Mouse (Mus musculus): ENCODE measurements around the gene Ifnl3. TPM values are rescaled to one million over a fixed set of nuclear protein-coding genes. Genes with fewer than 3 reads are reported as not detected.

Gene Ifnl3
- total and polyA plus RNA-seq, 3 experiments, result not detected

- Histone ChIP-seq H3K27me3 (ENCODE audit: control insufficient read depth in 1 of 2, insufficient read depth in 2 of 2, low read length in 2 of 2) (no peaks in the 10 kb centered on the region), H3K36me3 (ENCODE audit: control insufficient read depth in 1 of 2, insufficient read depth in 2 of 2, low read length in 2 of 2) (no peaks in the 10 kb centered on the region; a peak in 1 of 4 replicates), H3K27ac (ENCODE audit: control insufficient read depth, low read depth, low read length) (no peak overlapping the region), H3K9me3 (replicated peaks; ENCODE audit: insufficient read depth, low read length) (no peaks in the 10 kb centered on the region), H3K4me3 (ENCODE audit: control insufficient read depth in 1 of 2, insufficient read depth in 1 of 2, low read depth in 2 of 2, low read length in 2 of 2) (no peak overlapping the region), H3K79me2 (ENCODE audit: control insufficient read depth, insufficient read depth, low read length, poor library complexity) (no peaks in the 10 kb centered on the region), H3K4me1 (ENCODE audit: control insufficient read depth in 1 of 2, insufficient read depth in 2 of 2, low read length in 2 of 2) (no peaks in the 10 kb centered on the region), H3K9ac (ENCODE audit: control insufficient read depth, low read depth, low read length, poor library complexity, severe bottlenecking) (no peak overlapping the region)
- no peak for TF ChIP-seq UBTF (IDR thresholded peaks at IDR 0.05; ENCODE audit: borderline replicate concordance, insufficient read depth, low read depth, low read length)
- no peak for TF ChIP-seq JUND (IDR thresholded peaks at IDR 0.05; ENCODE audit: low read depth, low read length)
- TF ChIP-seq USF1 (IDR thresholded peaks at IDR 0.05; ENCODE audit: low read depth, low read length), result no peak
- TF ChIP-seq MEF2A (IDR thresholded peaks at IDR 0.05; ENCODE audit: extremely low read depth, insufficient replicate concordance, low read depth, low read length, poor library complexity, severe bottlenecking), result no peak
- no peak for TF ChIP-seq ETS1 (IDR thresholded peaks at IDR 0.05; ENCODE audit: low read depth, low read length)
- no peak for TF ChIP-seq MAFK (IDR thresholded peaks at IDR 0.05; ENCODE audit: borderline replicate concordance, low read depth, low read length)
- TF ChIP-seq CHD2 (IDR thresholded peaks at IDR 0.05; ENCODE audit: low read length), result no peak
- TF ChIP-seq SMC3 (IDR thresholded peaks at IDR 0.05; ENCODE audit: low read depth, low read length), result no peak
- no peak for TF ChIP-seq KAT2A (conservative IDR thresholded peaks at IDR 0.05; ENCODE audit: low read depth, low read length)
- TF ChIP-seq POLR2AphosphoS2 (IDR thresholded peaks at IDR 0.05; ENCODE audit: low read length), result no peak
- TF ChIP-seq NELFE (IDR thresholded peaks at IDR 0.05; ENCODE audit: low read depth, low read length), result no peak
- TF ChIP-seq USF2 (IDR thresholded peaks at IDR 0.05; ENCODE audit: borderline replicate concordance in 1 of 2, insufficient read depth in 1 of 2, low read depth in 1 of 2, low read length in 2 of 2), result no peak
- no peak for TF ChIP-seq EP300 (IDR thresholded peaks at IDR 0.05; ENCODE audit: low read depth in 1 of 2, low read length in 2 of 2)
- TF ChIP-seq MYC (IDR thresholded peaks at IDR 0.05; ENCODE audit: low read depth, low read length), result no peak
- no peak for TF ChIP-seq ZNF384 (IDR thresholded peaks at IDR 0.05; ENCODE audit: low read depth, low read length)
- no peak for TF ChIP-seq BHLHE40 (IDR thresholded peaks at IDR 0.05; ENCODE audit: borderline replicate concordance, low read depth, low read length)
- DNase-seq (ENCODE audit: low read depth, low spot score), result no peak
Observed at GRCm38 (mm10) chr7:28561967-28562366, 39.3 kb downstream of the Ifnl3 start.

DNA sequence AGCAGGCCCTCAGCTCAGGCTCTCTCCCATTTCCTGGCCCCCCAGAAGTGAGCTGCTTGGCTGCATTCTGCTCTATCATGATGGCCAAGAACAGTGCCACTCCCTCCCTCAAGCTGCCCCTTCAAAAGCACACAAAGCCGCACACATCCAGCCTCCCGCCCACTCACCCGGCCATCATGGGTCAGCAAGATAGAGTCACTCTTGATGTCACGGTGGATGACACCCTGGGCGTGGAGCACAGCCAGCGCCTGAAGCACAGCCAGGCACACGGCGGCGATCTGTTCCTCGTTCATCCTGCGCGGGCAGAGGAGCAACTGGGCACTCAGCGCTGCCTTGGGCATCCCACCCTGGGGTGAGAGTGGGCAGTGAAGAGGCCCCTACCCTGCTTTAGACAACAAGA lies 39.7 kb downstream of the Ifnl3 start:
- Histone ChIP-seq H3K27me3 (ENCODE audit: control insufficient read depth in 1 of 2, insufficient read depth in 2 of 2, low read length in 2 of 2) (no peaks in the 10 kb centered on the region), H3K4me3 (ENCODE audit: control insufficient read depth in 1 of 2, insufficient read depth in 1 of 2, low read depth in 2 of 2, low read length in 2 of 2) (no peak overlapping the region), H3K27ac (ENCODE audit: control insufficient read depth, low read depth, low read length) (no peak overlapping the region), H3K9me3 (replicated peaks; ENCODE audit: insufficient read depth, low read length) (no peaks in the 10 kb centered on the region), H3K79me2 (ENCODE audit: control insufficient read depth, insufficient read depth, low read length, poor library complexity) (no peaks in the 10 kb centered on the region), H3K36me3 (ENCODE audit: control insufficient read depth in 1 of 2, insufficient read depth in 2 of 2, low read length in 2 of 2) (no peaks in the 10 kb centered on the region; a peak in 1 of 4 replicates), H3K4me1 (ENCODE audit: control insufficient read depth in 1 of 2, insufficient read depth in 2 of 2, low read length in 2 of 2) (no peaks in the 10 kb centered on the region; a peak in 1 of 4 replicates), H3K9ac (ENCODE audit: control insufficient read depth, low read depth, low read length, poor library complexity, severe bottlenecking) (no peak overlapping the region)
- TF ChIP-seq POLR2AphosphoS5 (IDR thresholded peaks at IDR 0.05; ENCODE audit: borderline replicate concordance, low read depth, low read length) (no peak), RCOR1 (IDR thresholded peaks at IDR 0.05; ENCODE audit: low read depth, low read length) (no peak), ZKSCAN1 (IDR thresholded peaks at IDR 0.05; ENCODE audit: low read depth, low read length) (no peak), ZMIZ1 (IDR thresholded peaks at IDR 0.05; ENCODE audit: low read depth, low read length) (no peak), SMC3 (IDR thresholded peaks at IDR 0.05; ENCODE audit: low read depth, low read length) (no peak), USF1 (IDR thresholded peaks at IDR 0.05; ENCODE audit: low read depth, low read length) (no peak), CTCF (IDR thresholded peaks at IDR 0.05 in 2 of 3, conservative IDR thresholded peaks at IDR 0.05 in 1 of 3; ENCODE audit: control insufficient read depth in 1 of 3, insufficient read depth in 1 of 3, low read depth in 2 of 3, low read length in 3 of 3, poor library complexity in 1 of 3, severe bottlenecking in 1 of 3) (no peak), MXI1 (IDR thresholded peaks at IDR 0.05; ENCODE audit: low read depth, low read length) (no peak), CHD2 (IDR thresholded peaks at IDR 0.05; ENCODE audit: low read length) (no peak), NRF1 (IDR thresholded peaks at IDR 0.05; ENCODE audit: insufficient read depth, low read depth, low read length, poor library complexity, severe bottlenecking) (no peak), MAFK (IDR thresholded peaks at IDR 0.05; ENCODE audit: borderline replicate concordance, low read depth, low read length) (no peak), ZC3H11A (IDR thresholded peaks at IDR 0.05; ENCODE audit: low read depth, low read length) (no peak), MYC (IDR thresholded peaks at IDR 0.05; ENCODE audit: low read depth, low read length) (no peak), E2F4 (IDR thresholded peaks at IDR 0.05; ENCODE audit: borderline replicate concordance, low read depth, low read length) (no peak), MYB (IDR thresholded peaks at IDR 0.05; ENCODE audit: low read depth, low read length) (no peak), TBP (IDR thresholded peaks at IDR 0.05; ENCODE audit: low read depth, low read length) (no peak), ELF1 (IDR thresholded peaks at IDR 0.05; ENCODE audit: low read depth, low read length) (no peak), RAD21 (IDR thresholded peaks at IDR 0.05; ENCODE audit: low read depth, low read length) (no peak), HCFC1 (IDR thresholded peaks at IDR 0.05; ENCODE audit: low read depth, low read length) (no peak)
- DNase-seq (ENCODE audit: low read depth, low spot score), result no peak

Data from MEL (cell line).